Mouse (Mus musculus): Measurements from ENCODE around the gene Btg2. TPM values are rescaled to one million over a fixed set of nuclear protein-coding genes. Genes with fewer than 3 reads are reported as not detected.

Btg2 gene
- polyA plus RNA-seq, 1 experiment from 2014 or later, result 162 TPM

DNA sequence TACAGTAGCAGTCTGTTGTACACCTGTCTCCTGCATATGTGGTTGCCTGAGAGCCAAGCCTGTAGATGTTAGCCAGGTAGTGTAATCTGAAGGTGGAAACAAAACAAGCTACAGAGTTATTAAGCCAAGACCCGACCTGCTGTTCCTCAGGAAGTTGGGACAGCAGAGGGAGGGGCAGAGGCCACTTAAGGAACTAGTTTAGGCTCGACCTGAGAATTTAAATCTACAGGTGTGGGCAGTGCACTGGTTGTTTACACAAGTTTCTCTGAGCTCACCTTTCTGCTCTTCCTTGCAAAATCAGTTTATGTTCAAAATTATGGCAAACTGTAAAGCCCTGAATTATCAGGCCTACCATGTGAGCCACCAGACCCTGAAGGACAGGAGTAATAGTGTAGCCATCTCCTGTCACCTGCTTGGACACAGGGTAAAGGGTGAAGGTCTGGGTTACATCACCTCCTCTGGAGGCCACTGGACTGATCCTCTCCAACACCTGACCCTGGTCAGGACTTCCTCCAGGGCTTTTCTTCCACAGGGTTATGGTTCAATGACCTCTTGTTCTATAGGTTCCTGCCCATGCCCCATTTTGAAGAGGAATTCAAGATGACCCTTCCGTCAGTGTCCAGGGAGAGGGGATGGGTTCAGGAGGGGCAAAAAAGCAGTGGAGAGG is 27.0 kb upstream of the Btg2 start:
- no peaks in the 10 kb centered on the region for H3K9me3 ChIP-seq
- H3K27me3 ChIP-seq, result 0 out of 2 replicates have a peak, but pooled peaks cover 3% of the 10 kb centered on the region
- no peak overlapping the region for H3K9ac ChIP-seq (replicated peaks)
- no peak overlapping the region for H3K27ac ChIP-seq (replicated peaks)
- H3K4me1 ChIP-seq, result no peaks in the 10 kb centered on the region
- no peak overlapping the region for H3K4me3 ChIP-seq
- no peaks in the 10 kb centered on the region for H3K36me3 ChIP-seq
- no peak overlapping the region for H3K4me2 ChIP-seq (replicated peaks)
- 54% methylated on average over 3 of the region's 3 CpGs for WGBS
- ATAC-seq (ENCODE audit: low FRiP score, low read depth), result no peak

DNA sequence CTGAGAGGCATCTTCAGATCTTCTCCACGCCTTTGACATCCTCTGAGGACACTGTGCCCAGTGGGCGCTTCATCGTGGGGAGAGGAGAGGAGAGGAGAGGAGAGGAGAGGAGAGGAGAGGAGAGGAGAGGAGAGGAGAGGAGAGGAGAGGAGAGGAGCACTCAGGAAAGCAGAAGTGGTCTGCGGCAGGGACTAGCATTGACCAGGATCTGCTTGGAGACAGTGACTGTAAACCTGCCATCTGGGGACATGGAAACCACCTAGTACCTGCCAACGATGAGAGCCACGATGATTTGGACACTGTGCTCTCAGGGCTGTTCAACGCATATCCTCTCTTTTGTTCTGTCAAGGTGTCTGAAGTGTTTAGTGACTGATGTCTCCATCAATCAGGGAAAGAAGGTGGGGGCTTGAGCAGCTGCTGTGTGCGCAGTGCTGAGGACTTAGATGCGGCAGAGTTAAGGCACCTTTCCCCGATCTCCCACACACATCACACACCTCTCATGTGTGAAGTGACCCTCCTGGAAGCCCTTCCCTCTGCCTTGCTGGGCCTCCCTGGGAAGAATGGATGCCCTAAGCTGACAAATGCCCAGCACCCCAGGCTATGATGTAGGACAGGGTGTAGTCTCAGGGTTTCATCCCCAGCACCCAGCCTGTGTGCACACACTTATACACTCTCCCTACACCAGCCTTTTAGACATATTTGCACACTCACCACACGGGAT is 26.3 kb upstream of the Btg2 start:
- no peak overlapping the region for H3K4me3 ChIP-seq
- no peak overlapping the region for H3K27ac ChIP-seq (replicated peaks)
- no peak overlapping the region for H3K9ac ChIP-seq (replicated peaks)
- ATAC-seq (ENCODE audit: low FRiP score, low read depth), result no peak
- 82% methylated on average over 11 of the region's 11 CpGs for WGBS
- H3K9me3 ChIP-seq, result no peaks in the 10 kb centered on the region
- no peaks in the 10 kb centered on the region for H3K4me1 ChIP-seq
- no peaks in the 10 kb centered on the region for H3K36me3 ChIP-seq
- H3K4me2 ChIP-seq (replicated peaks), result no peak overlapping the region
- 0 out of 2 replicates have a peak, but pooled peaks cover 3% of the 10 kb centered on the region for H3K27me3 ChIP-seq

GRCm38 (mm10) chr1:134103861-134104260 is 24.9 kb upstream of the Btg2 start:
- no peak for ATAC-seq (ENCODE audit: low FRiP score, low read depth)
- WGBS, result 78% methylated on average over 5 of the region's 5 CpGs
- H3K27ac ChIP-seq (replicated peaks), result no peak overlapping the region
- H3K4me1 ChIP-seq, result peaks cover 9% of the 10 kb centered on the region
- H3K4me3 ChIP-seq, result no peak overlapping the region
- H3K9me3 ChIP-seq, result no peaks in the 10 kb centered on the region
- H3K9ac ChIP-seq (replicated peaks), result no peak overlapping the region
- no peaks in the 10 kb centered on the region for H3K36me3 ChIP-seq
- no peak overlapping the region for H3K4me2 ChIP-seq (replicated peaks)
- H3K27me3 ChIP-seq, result 0 out of 2 replicates have a peak, but pooled peaks cover 3% of the 10 kb centered on the region

GRCm38 (mm10) chr1:134101593-134101992 is 22.7 kb upstream of the Btg2 start:
- H3K9ac ChIP-seq (replicated peaks), result no peak overlapping the region
- no peak overlapping the region for H3K4me2 ChIP-seq (replicated peaks)
- no peak for ATAC-seq (ENCODE audit: low FRiP score, low read depth)
- WGBS, result 69% methylated on average over 3 of the region's 3 CpGs
- H3K4me1 ChIP-seq, result peaks cover 32% of the 10 kb centered on the region
- H3K27me3 ChIP-seq, result 0 out of 2 replicates have a peak, but pooled peaks cover 3% of the 10 kb centered on the region
- H3K4me3 ChIP-seq, result no peak overlapping the region
- no peak overlapping the region for H3K27ac ChIP-seq (replicated peaks)
- H3K9me3 ChIP-seq, result no peaks in the 10 kb centered on the region
- H3K36me3 ChIP-seq, result no peaks in the 10 kb centered on the region

DNA sequence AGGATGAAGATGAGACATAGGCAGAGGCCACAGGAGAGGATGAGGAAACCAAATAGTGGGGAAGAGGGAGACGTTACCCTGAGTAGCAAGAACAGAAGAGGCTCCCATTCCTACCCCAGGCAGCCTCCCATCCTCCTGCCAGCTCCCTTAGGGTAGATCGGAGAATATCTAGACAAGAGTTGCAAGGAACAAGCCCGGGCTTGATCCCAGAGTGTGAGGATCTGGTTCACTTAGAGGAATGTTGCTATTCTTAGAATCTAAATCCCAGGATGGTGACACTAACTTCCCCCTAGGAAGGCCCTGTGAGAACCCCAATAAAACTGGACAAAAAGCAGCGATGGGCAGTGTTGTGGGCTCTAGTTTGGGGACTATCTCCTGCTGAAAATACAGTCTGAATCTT is 22.0 kb upstream of the Btg2 start:
- no peak overlapping the region for H3K4me2 ChIP-seq (replicated peaks)
- H3K36me3 ChIP-seq, result no peaks in the 10 kb centered on the region
- peaks cover 39% of the 10 kb centered on the region for H3K4me1 ChIP-seq
- 0 out of 2 replicates have a peak, but pooled peaks cover 3% of the 10 kb centered on the region for H3K27me3 ChIP-seq
- no peak overlapping the region for H3K4me3 ChIP-seq
- no peak overlapping the region for H3K27ac ChIP-seq (replicated peaks)
- ATAC-seq (ENCODE audit: low FRiP score, low read depth), result no peak
- no peaks in the 10 kb centered on the region for H3K9me3 ChIP-seq
- H3K9ac ChIP-seq (replicated peaks), result no peak overlapping the region
- WGBS, result 85% methylated on average over 4 of the region's 4 CpGs

GRCm38 (mm10) chr1:134100401-134100800 is 21.5 kb upstream of the Btg2 start:
- H3K4me3 ChIP-seq, result no peak overlapping the region
- no peak overlapping the region for H3K27ac ChIP-seq (replicated peaks)
- peaks cover 44% of the 10 kb centered on the region for H3K4me1 ChIP-seq
- no peaks in the 10 kb centered on the region for H3K36me3 ChIP-seq
- no peak for ATAC-seq (ENCODE audit: low FRiP score, low read depth)
- 87% methylated on average over 5 of the region's 5 CpGs for WGBS
- no peak overlapping the region for H3K4me2 ChIP-seq (replicated peaks)
- no peak overlapping the region for H3K9ac ChIP-seq (replicated peaks)
- H3K27me3 ChIP-seq, result 0 out of 2 replicates have a peak, but pooled peaks cover 3% of the 10 kb centered on the region
- no peaks in the 10 kb centered on the region for H3K9me3 ChIP-seq

- H3K9me3 ChIP-seq, result no peaks in the 10 kb centered on the region
- no peaks in the 10 kb centered on the region for H3K36me3 ChIP-seq
- H3K4me1 ChIP-seq, result peaks cover 51% of the 10 kb centered on the region
- H3K27me3 ChIP-seq, result 0 out of 2 replicates have a peak, but pooled peaks cover 3% of the 10 kb centered on the region
- peak overlapping the region; percentile 58 for H3K27ac ChIP-seq (replicated peaks)
- 24% methylated on average over 12 of the region's 12 CpGs for WGBS
- no peak for ATAC-seq (ENCODE audit: low FRiP score, low read depth)
- H3K4me3 ChIP-seq, result peak overlapping the region; percentile 41
- peak overlapping the region; percentile 29 for H3K9ac ChIP-seq (replicated peaks)
- H3K4me2 ChIP-seq (replicated peaks), result peak overlapping the region; percentile 61
These were observed 20.8 kb upstream of the Btg2 start for GRCm38 (mm10) chr1:134099516-134100235.

GRCm38 (mm10) chr1:134098726-134099515 is 20.0 kb upstream of the Btg2 start:
- ATAC-seq (ENCODE audit: low FRiP score, low read depth), result peak; percentile 57
- 0 out of 2 replicates have a peak, but pooled peaks cover 3% of the 10 kb centered on the region for H3K27me3 ChIP-seq

GRCm38 (mm10) chr1:134097956-134098725 is 19.2 kb upstream of the Btg2 start:
- Histone ChIP-seq H3K4me3 (no peak overlapping the region), H3K4me2 (replicated peaks) (peak overlapping the region; percentile 61; the same call in 1 of the 2 replicates), H3K9me3 (no peaks in the 10 kb centered on the region), H3K27me3 (0 out of 2 replicates have a peak, but pooled peaks cover 3% of the 10 kb centered on the region), H3K9ac (replicated peaks) (no peak overlapping the region), H3K4me1 (peaks cover 62% of the 10 kb centered on the region), H3K36me3 (no peaks in the 10 kb centered on the region), H3K27ac (replicated peaks) (peak overlapping the region; percentile 58)
- WGBS, result 80% methylated on average over 13 of the region's 13 CpGs
- no peak for ATAC-seq (ENCODE audit: low FRiP score, low read depth)

More at GRCm38 (mm10) chr1:134098726-134099515, 20.0 kb upstream of the Btg2 start:
- peak overlapping the region; percentile 41 for H3K4me3 ChIP-seq
- H3K36me3 ChIP-seq, result no peaks in the 10 kb centered on the region
- peak overlapping the region; percentile 61 for H3K4me2 ChIP-seq (replicated peaks)
- H3K9me3 ChIP-seq, result no peaks in the 10 kb centered on the region
- H3K4me1 ChIP-seq, result peaks cover 54% of the 10 kb centered on the region
- peak overlapping the region; percentile 29 for H3K9ac ChIP-seq (replicated peaks)
- peak overlapping the region; percentile 58 for H3K27ac ChIP-seq (replicated peaks)
- 12% methylated on average over 17 of the region's 17 CpGs for WGBS

DNA sequence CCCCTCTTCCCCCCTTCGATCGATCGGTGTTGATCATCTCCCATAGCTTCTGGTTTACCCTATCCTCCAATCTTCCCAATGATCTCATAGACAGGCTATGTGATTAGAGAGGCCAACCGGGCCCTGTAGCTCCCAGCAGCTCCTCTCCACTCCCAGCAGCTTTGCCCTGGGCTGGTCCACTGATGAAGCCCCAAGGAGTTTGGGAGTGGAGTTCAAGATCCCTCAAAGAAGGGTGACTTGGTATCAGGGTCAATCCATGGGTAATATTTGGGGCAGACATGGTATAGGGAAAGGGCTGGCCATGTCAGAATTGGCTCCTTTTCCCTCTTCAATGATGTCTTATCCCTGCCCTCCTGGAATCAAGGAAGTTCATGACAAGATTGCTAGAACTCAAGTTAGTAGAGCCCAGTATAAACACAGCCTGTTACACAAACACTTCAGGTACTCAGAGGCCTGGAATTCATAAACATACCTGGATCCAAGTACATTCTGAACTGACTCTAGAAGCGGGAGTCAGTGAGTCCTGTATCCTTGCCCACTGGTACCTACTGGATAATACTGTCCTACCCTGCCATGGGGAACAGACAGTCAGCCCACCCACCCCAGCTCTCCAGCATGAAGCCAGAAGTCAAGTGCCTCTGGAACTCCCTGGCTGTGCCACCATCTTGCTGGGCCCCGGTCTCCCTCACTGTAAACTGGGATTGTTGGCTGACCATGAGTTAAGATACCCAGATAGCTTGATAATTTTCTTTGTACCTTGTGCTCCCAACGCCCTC is 18.3 kb upstream of the Btg2 start:
- Histone ChIP-seq H3K4me2 (replicated peaks) (0 out of 2 replicates have a peak overlapping the region, but pooled peaks have one; percentile 9), H3K4me3 (no peak overlapping the region), H3K4me1 (peaks cover 67% of the 10 kb centered on the region), H3K36me3 (no peaks in the 10 kb centered on the region), H3K9me3 (no peaks in the 10 kb centered on the region), H3K27me3 (0 out of 2 replicates have a peak, but pooled peaks cover 3% of the 10 kb centered on the region), H3K9ac (replicated peaks) (no peak overlapping the region), H3K27ac (replicated peaks) (peak overlapping the region; percentile 83)
- 89% methylated on average over 7 of the region's 7 CpGs for WGBS
- ATAC-seq (ENCODE audit: low FRiP score, low read depth), result no peak

Data from midbrain, embryonic 12.5 days (tissue).